10 mouse cellular contexts compared by ENCODE assay signal in genomic region chr19:9979156-9979555, GRCm38 (mm10). TPM values are rescaled to one million over a fixed set of nuclear protein-coding genes. Genes with fewer than 3 reads are reported as not detected.
DNase-seq lines count a peak whose midpoint lies in the region; ATAC-seq and TF ChIP-seq lines count a peak whose summit lies in the region.
"Had no signal": no experiment of that assay in that cellular context is flagged by ENCODE, and none has a peak within 500 bp of the region (broad histone marks: within the 10 kb centered on the region; RNA-seq: fewer than 3 reads in every experiment).

No protein-coding gene starts in this region.

- H3K36me3 ChIP-seq in heart, embryonic 10.5 days, result peaks cover 4% of the 10 kb centered on the region
- peaks cover 3% of the 10 kb centered on the region for H3K36me3 ChIP-seq in limb, embryonic 15.5 days
- H3K36me3 ChIP-seq in limb, embryonic 10.5 days, result peaks cover 4% of the 10 kb centered on the region
- H3K36me3 ChIP-seq in liver, postnatal 0 days (replicated peaks; ENCODE audit: insufficient read depth, low read length), result peaks cover 9% of the 10 kb centered on the region

- 84% methylated on average over 2 of the region's 2 CpGs for WGBS in heart, embryonic 10.5 days
- WGBS in limb, embryonic 15.5 days, result 73% methylated on average over 2 of the region's 2 CpGs
- WGBS in limb, embryonic 10.5 days, result 84% methylated on average over 2 of the region's 2 CpGs
- 71% methylated on average over 2 of the region's 2 CpGs for WGBS in bone marrow, adult 2 months
- WGBS in liver, postnatal 0 days (ENCODE audit: insufficient replicate concordance), result 79% methylated on average over 2 of the region's 2 CpGs

- TF ChIP-seq CTCF in bone marrow, adult 2 months (IDR thresholded peaks at IDR 0.05; ENCODE audit: control insufficient read depth, insufficient read depth, low read length), result no peak
- no peak for TF ChIP-seq CTCF in liver, postnatal 0 days (IDR thresholded peaks at IDR 0.05; ENCODE audit: low read depth)

- no peak overlapping the region for H3K4me2 ChIP-seq in limb, embryonic 15.5 days
- peak overlapping the region; percentile 56; the same call in 1 of the 2 replicates for H3K4me2 ChIP-seq in liver, postnatal 0 days (ENCODE audit: low read depth, low read length)

- peak overlapping the region; percentile 80; the same call in 1 of the 2 replicates for H3K27ac ChIP-seq in heart, embryonic 10.5 days
- peak overlapping the region; percentile 47 for H3K27ac ChIP-seq in limb, embryonic 15.5 days
- H3K27ac ChIP-seq in limb, embryonic 10.5 days, result no peak overlapping the region
- peak overlapping the region; percentile 40; the same call in 1 of the 2 replicates for H3K27ac ChIP-seq in bone marrow, adult 2 months (ENCODE audit: control insufficient read depth, insufficient read depth, low read depth, low read length, poor library complexity)
- peak overlapping the region; percentile 97 for H3K27ac ChIP-seq in liver, postnatal 0 days (ENCODE audit: low read depth)

- TF ChIP-seq POLR2A in bone marrow, adult 2 months (IDR thresholded peaks at IDR 0.05; ENCODE audit: borderline replicate concordance, control insufficient read depth, low read depth, low read length), result no peak

- no peak for TF ChIP-seq EP300 in liver, postnatal 0 days (IDR thresholded peaks at IDR 0.05; ENCODE audit: low read depth)

- ATAC-seq in limb, embryonic 15.5 days (ENCODE audit: insufficient number of reproducible peaks, low FRiP score, low TSS enrichment, low read depth), result no peak
- no peak for ATAC-seq in liver, postnatal 0 days
- ATAC-seq: activated CD4-positive, CD25-positive, alpha-beta regulatory T cell, adult 4 months; intestine, postnatal 0 days had no signal

- H3K9me3 ChIP-seq in heart, embryonic 10.5 days, result no peaks in the 10 kb centered on the region
- no peaks in the 10 kb centered on the region for H3K9me3 ChIP-seq in limb, embryonic 15.5 days
- H3K9me3 ChIP-seq in limb, embryonic 10.5 days (replicated peaks), result no peaks in the 10 kb centered on the region
- H3K9me3 ChIP-seq in liver, postnatal 0 days (ENCODE audit: low read length), result no peaks in the 10 kb centered on the region

- peaks cover 44% of the 10 kb centered on the region for H3K4me1 ChIP-seq in heart, embryonic 10.5 days
- peaks cover 29% of the 10 kb centered on the region for H3K4me1 ChIP-seq in limb, embryonic 15.5 days
- H3K4me1 ChIP-seq in limb, embryonic 10.5 days, result peaks cover 24% of the 10 kb centered on the region
- peaks cover 14% of the 10 kb centered on the region for H3K4me1 ChIP-seq in bone marrow, adult 2 months (ENCODE audit: control insufficient read depth, insufficient read depth, low read length)
- H3K4me1 ChIP-seq in liver, postnatal 0 days (ENCODE audit: insufficient read depth), result peaks cover 67% of the 10 kb centered on the region

- no peaks in the 10 kb centered on the region for H3K27me3 ChIP-seq in heart, embryonic 10.5 days (ENCODE audit: insufficient read depth, poor library complexity, severe bottlenecking)
- no peaks in the 10 kb centered on the region for H3K27me3 ChIP-seq in limb, embryonic 15.5 days
- H3K27me3 ChIP-seq in limb, embryonic 10.5 days (ENCODE audit: low read depth, poor library complexity, severe bottlenecking), result no peaks in the 10 kb centered on the region
- H3K27me3 ChIP-seq in liver, postnatal 0 days (ENCODE audit: insufficient read depth, low read length), result no peaks in the 10 kb centered on the region

- H3K4me3 ChIP-seq in heart, embryonic 10.5 days, result no peak overlapping the region
- no peak overlapping the region for H3K4me3 ChIP-seq in limb, embryonic 15.5 days
- H3K4me3 ChIP-seq in limb, embryonic 10.5 days, result no peak overlapping the region
- H3K4me3 ChIP-seq in bone marrow, adult 2 months (replicated peaks; ENCODE audit: control insufficient read depth, low read depth, low read length), result no peak overlapping the region
- H3K4me3 ChIP-seq in liver, postnatal 0 days (ENCODE audit: low read depth, low read length), result no peak overlapping the region

- H3K9ac ChIP-seq in limb, embryonic 15.5 days, result no peak overlapping the region
- H3K9ac ChIP-seq in liver, postnatal 0 days (replicated peaks), result peak overlapping the region; percentile 17; the same call in 1 of the 2 replicates

- DNase-seq in heart, embryonic 10.5 days (ENCODE audit: low spot score), result no peak
- no peak for DNase-seq in heart, postnatal 4 days
- no peak for DNase-seq in limb, embryonic 10.5 days (ENCODE audit: low spot score)
- DNase-seq in liver, postnatal 0 days, result no peak
- DNase-seq in natural killer cell, adult 2 months (ENCODE audit: low spot score in 2 of 2), result no peak
- no peak for DNase-seq in gastrocnemius, postnatal 10 days

RNA-seq across cellular contexts. Expression of gene Fth1, which starts 1.2 kb away (rescaled TPM):
- polyA plus RNA-seq in heart, embryonic 10.5 days (2016; fragmentation: Nextera tagmentation; extraction: Ambion mirVana), result 1,706 and 1,823 TPM in 2 replicates
- 1,000 to 10,000 TPM; 1,376 to 1,487 TPM for total RNA-seq in heart, postnatal 4 days (2021)
- polyA plus RNA-seq in limb, embryonic 15.5 days (2015; fragmentation: Nextera tagmentation; extraction: Ambion mirVana), result 1,462 and 1,539 TPM in 2 replicates
- polyA plus RNA-seq in limb, embryonic 10.5 days (2016; fragmentation: Nextera tagmentation; extraction: Ambion mirVana), result 1,175 and 1,229 TPM in 2 replicates
- 1,509 and 1,706 TPM in 2 replicates for polyA plus RNA-seq in bone marrow, adult 2 months (2011; ENCODE audit: insufficient read depth, insufficient read length, low replicate concordance, missing spikeins)
- polyA plus RNA-seq in liver, postnatal 0 days (2015; fragmentation: Nextera tagmentation; extraction: Ambion mirVana), result 4,793 and 5,083 TPM in 2 replicates
- total RNA-seq in gastrocnemius, postnatal 10 days (2021), result 1,000 to 10,000 TPM; 2,152 to 2,273 TPM

RNA-seq across cellular contexts. Expression of gene Best1, which starts 22.3 kb away (rescaled TPM):
- polyA plus RNA-seq in heart, embryonic 10.5 days (2016; fragmentation: Nextera tagmentation; extraction: Ambion mirVana), result 0.73 and 0.95 TPM in 2 replicates
- not detected for total RNA-seq in heart, postnatal 4 days (2021)
- polyA plus RNA-seq in limb, embryonic 15.5 days (2015; fragmentation: Nextera tagmentation; extraction: Ambion mirVana), result 1.9 and 2.1 TPM in 2 replicates
- polyA plus RNA-seq in limb, embryonic 10.5 days (2016; fragmentation: Nextera tagmentation; extraction: Ambion mirVana), result 2.3 TPM in 2 replicates
- not detected in 2 replicates for polyA plus RNA-seq in bone marrow, adult 2 months (2011; ENCODE audit: insufficient read depth, insufficient read length, low replicate concordance, missing spikeins)
- polyA plus RNA-seq in liver, postnatal 0 days (2015; fragmentation: Nextera tagmentation; extraction: Ambion mirVana), result 0.08 and 0.13 TPM in 2 replicates
- 1 to 10 TPM in 1 of 2 experiments, under 1 TPM in 1; 0.59 to 1.1 TPM for total RNA-seq in gastrocnemius, postnatal 10 days (2021)
- polyA plus RNA-seq: activated CD4-positive, CD25-positive, alpha-beta regulatory T cell, adult 4 months had no signal

RNA-seq across cellular contexts. Expression of gene Rab3il1, which starts 22.3 kb away (rescaled TPM):
- polyA plus RNA-seq in heart, embryonic 10.5 days (2016; fragmentation: Nextera tagmentation; extraction: Ambion mirVana), result 51.5 and 57.6 TPM in 2 replicates
- total RNA-seq in heart, postnatal 4 days (2021), result 10 to 100 TPM; 12.2 to 12.5 TPM
- polyA plus RNA-seq in limb, embryonic 15.5 days (2015; fragmentation: Nextera tagmentation; extraction: Ambion mirVana), result 44.8 and 45.1 TPM in 2 replicates
- 39.2 and 41.5 TPM in 2 replicates for polyA plus RNA-seq in limb, embryonic 10.5 days (2016; fragmentation: Nextera tagmentation; extraction: Ambion mirVana)
- polyA plus RNA-seq in bone marrow, adult 2 months (2011; ENCODE audit: insufficient read depth, insufficient read length, low replicate concordance, missing spikeins), result 89.7 and 115 TPM in 2 replicates
- 74.9 and 80.9 TPM in 2 replicates for polyA plus RNA-seq in liver, postnatal 0 days (2015; fragmentation: Nextera tagmentation; extraction: Ambion mirVana)
- 10 to 100 TPM; 15.0 to 18.9 TPM for total RNA-seq in gastrocnemius, postnatal 10 days (2021)
